Mouse (Mus musculus) layer of hippocampus, adult 2 months (tissue): ENCODE measurements around the gene Erf. TPM values are rescaled to one million over a fixed set of nuclear protein-coding genes. Genes with fewer than 3 reads are reported as not detected.
A peak's percentile ranks its signal among the peaks of the same experiment; 100 is the strongest.

Experiments
- DNase-seq, 2 experiments: peaks; one replicate each; pipeline ENCODE4 v3.0.0; 2022; ENCODE audit warnings: low spot score in 2 of 2
- H3K27ac ChIP-seq: fragments of 200-600 bp; 2 replicates; pipeline ENCODE4 v1.8.1; 2022
- H3K4me3 ChIP-seq: fragments of 200-600 bp; 2 replicates; pipeline ENCODE4 v1.8.1; 2022; ENCODE audit warnings: mild to moderate bottlenecking
- CTCF ChIP-seq: fragments of 200-600 bp; conservative IDR thresholded peaks from 2 replicates; pipeline ENCODE4 v1.8.1; 2022; ENCODE audit warnings: antibody characterized with exemption, mild to moderate bottlenecking, moderate library complexity
- total RNA-seq, 2 experiments: library from RNA; stranded (reverse); gene quantifications; 2 replicates each; pipeline ENCODE4 v1.2.3; 2021

Erf gene
- total RNA-seq, 2 experiments from 2014 or later = 40.3 to 45.1 TPM

DNA sequence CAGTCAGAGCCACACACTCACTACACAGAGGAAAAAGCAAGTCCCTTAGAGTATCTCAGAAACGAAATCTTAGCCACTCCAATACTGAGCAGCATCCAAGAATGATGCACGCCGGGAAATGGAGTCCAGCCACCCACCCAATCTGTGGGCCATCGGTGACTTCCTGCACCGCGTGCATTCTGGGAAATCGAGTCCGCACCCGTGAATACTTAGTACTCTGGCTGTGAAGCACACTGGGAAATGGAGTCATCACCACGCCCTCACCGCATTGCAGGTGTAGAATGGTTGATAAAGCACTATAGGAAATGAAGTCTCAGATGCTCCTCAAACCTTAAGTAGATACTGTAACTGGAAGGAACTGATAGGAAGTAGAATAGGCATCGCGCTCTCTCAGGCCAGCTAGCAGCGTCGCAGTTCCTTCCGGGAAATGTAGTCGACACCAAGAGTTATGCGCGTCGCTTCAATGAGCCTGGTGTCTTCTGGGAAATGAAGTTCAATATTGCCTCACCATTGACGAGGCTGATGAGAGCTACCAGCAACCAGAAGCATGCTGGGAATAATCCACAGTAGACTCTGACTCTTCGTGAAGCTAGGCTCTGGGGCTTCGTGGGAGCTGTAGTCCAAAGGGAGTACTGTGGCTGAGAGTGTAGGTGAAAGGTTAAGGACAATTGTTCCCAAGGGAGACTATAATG is 12.4 kb downstream of the Erf start:
- DNase-seq = peak; percentile 92 to 96
- Histone ChIP-seq H3K27ac (peak overlapping the region; percentile 100), H3K4me3 (peak overlapping the region; percentile 65)
- TF ChIP-seq CTCF = no peak; the same call in 1 of the 2 replicates

DNA sequence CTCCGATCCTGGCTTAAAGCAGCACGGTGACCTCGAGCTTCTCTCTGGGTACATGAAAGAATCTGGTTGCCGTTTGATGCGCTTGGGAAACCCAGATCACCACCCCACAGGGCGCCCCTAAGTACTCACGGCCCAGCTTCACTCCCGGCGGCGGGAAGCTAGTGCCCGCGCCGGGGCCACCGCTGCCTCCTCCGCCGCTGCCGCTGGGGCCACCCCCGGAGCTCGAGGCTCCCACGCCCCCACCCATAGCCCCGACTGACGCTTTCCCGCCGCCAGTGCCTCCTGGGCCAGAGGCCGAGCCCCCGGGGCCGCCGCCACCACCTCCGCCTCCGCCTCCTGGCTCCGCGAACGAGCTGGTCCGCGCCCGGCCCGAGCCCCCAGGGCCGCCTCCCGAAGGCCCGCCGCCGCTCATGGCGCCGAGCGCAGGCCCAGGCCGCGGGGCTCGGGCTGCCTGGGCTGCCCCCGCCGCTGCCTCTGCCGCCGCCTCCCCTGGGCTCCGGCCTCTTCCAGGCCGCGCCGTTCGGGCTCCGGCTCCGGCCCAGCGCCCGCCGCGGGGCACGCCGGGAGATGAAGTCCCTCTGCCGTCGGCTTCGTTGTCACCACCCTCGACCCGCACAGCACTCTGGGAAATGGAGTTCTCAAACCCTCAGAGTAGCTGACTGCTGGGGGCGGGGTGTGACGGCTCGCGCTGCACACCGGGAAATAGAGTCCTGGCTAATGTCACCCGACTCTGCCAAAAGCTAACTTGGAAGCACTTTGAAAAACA is 13.1 kb downstream of the Erf start, which contains the start of gene Gsk3a:
TSS of gene Gsk3a (minus strand) at position 603 of the 766 bp plus-strand sequence.
- peak within 1 kb of the TSS; percentile 65 for H3K4me3 ChIP-seq
- no peak for TF ChIP-seq CTCF
- peak; percentile 98 for DNase-seq
- H3K27ac ChIP-seq = peak within 1 kb of the TSS; percentile 100

DNA sequence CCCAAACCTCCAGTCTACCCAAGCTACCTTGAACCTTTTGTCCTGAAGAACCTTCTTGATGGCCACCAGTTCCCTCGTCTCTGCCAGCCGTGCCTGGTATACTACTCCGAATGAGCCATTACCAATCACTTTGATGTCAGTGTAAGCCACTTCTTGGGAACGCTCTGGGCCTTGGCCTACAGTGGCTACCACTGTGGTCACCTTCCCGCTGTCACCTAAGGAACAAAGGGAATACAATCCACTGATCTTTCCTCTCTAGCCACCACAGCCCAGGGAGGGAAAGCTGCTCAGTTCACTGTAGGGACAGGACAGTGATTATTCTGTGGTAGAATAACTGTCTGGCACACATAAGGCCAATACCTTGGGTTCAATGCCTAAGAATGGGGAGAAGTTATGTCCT is 15.0 kb downstream of the Erf start:
- no peak for TF ChIP-seq CTCF
- Histone ChIP-seq H3K4me3 (no peak overlapping the region), H3K27ac (no peak overlapping the region)
- no peak for DNase-seq

DNA sequence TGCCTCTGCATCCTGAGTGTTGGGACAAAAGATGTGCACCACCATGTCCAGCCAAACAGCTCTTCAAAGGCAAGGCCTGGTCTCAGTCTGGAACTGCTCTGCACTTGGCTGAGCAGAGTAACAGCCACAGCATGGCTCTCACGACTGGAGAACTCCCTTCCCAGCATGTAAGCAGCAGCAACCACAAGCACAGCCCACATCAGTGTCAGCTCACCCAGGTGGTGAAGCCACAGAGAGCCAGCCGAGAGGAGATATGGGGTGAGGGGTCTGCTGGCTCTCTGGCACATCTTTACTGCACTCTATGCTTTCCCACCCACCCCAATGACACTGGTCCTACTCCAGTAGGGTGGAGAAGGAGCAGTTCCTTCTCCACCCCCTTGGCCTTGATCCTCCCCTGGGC is 17.5 kb downstream of the Erf start:
- H3K4me3 ChIP-seq = no peak overlapping the region
- H3K27ac ChIP-seq = no peak overlapping the region
- TF ChIP-seq CTCF = no peak
- DNase-seq = no peak

DNA sequence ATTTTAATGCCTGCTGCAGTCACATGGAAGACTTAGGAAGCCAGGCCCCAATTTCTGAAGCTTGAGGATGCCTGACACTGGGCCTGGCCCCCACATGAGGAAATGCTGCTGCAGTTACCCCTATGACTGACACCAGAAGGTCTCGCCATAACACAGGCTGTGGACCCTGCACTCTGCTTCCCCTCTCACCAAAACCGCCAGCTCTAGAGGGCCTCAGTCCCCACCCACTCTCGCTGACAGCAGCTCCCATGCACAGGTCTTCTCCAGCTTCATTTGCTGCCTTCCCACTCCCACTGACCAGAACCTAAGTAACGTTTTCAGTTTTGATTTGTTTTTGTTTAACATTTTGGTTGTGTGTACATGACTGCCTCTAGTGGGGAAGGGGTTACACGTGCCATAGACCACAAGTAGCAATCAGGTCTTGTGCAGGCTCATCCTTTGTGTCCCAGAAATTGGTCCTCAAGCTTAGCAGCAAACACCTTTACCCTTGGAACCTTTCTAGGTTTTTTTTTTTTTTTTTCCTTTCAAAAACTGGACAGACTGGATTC is 18.4 kb downstream of the Erf start:
- no peak overlapping the region for H3K27ac ChIP-seq
- DNase-seq = no peak
- peak; percentile 42 for TF ChIP-seq CTCF
- no peak overlapping the region for H3K4me3 ChIP-seq

DNA sequence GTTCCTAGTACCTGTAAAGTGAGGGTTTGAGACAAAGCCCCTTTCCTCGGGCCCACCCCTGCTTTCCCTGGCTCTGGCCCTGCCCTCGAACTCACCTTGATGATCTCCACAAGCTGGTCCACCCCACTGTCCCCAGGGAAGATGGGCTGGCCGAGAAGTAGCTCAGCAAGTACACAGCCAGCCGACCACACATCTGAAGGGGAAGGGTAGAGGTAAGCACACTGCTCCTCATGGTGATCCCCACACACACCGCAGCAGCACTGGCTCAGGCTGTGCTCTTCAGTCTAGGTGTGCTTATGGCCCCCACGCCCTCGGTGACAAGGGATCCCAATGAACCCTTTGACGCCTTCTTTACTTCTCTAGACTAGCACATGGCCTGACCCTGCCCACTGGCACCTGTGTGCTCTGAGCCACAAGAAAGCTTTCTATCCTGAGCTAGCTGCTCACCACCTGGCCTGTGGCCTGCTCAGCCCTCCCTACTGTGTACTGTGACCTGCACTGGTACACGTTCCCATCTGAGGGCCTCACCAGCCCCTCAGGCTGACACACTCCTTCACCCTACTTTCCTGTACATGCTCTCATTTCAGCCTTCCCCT is 19.8 kb downstream of the Erf start:
- DNase-seq = no peak
- Histone ChIP-seq H3K27ac (no peak overlapping the region), H3K4me3 (no peak overlapping the region)
- TF ChIP-seq CTCF = no peak

DNA sequence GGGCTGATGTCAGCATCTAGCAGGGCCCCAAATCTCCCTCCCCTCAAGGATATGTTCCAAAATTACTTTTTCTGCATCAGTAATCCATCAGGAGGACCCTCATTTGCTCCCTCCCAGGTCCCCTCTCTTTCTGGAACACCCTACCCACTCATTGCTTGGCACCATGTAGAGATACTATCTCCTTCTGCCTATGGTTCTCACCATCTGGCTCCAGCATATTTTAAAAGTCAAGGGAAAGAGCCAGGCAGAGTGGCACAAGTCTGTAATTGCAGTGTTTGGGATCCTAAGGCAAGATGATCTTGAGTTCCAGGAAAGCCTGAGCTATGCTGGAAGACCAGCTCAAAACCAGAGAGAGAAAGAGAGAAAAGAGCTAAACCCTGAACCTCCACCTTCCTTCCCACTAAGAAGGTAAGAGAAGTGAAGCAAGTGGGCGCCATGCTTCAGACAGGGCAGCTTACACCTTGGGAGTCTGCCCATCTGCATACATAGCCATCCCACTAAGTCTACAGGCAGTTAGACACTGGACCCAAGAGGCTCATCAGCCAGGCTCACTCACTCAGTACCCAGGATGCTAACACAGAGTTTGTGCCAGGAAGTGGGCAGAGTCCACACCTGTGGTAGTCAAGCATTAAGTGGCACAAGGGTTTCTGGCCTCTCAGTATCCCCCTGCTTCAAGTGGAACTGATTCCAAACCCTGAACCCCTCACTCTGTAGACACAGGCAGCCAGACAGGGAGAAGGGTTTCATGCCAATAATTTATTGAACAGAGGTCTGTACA is 22.8 kb downstream of the Erf start:
- TF ChIP-seq CTCF = no peak
- Histone ChIP-seq H3K27ac (peak overlapping the region; percentile 76), H3K4me3 (no peak overlapping the region)
- no peak for DNase-seq

DNA sequence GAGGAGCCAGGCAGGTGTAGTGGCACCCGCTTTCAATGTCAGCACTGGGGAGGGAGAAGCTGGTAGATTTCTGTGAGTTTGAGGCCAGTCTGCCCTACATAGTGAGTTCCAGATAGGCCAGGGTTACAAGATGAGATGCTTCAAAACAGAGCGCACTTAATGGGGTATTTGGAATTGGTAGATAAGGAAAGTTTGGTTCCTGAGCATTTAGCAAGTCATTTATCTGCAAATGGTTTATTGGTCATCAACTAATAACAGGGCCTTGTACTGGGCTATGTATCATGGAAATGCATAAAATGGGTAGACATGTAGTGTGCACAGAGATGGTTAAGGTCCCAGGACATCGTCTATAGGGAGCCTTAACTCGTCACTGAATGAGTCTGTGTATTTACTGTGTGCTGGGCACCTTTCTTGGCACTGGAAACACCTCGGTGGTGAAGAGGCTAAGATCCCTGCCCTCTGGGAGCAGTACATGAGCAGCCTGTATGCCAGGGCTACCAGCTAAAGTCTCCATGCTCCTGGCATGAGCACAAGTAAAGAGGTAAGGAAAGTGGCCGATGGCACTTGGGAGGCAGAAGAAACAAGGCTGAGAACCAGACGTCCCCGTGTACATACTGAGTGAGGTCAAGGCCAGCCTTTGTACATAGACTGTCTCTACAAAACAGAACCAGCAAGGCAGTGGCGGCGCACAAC is 28.1 kb downstream of the Erf start:
- no peak overlapping the region for H3K27ac ChIP-seq
- TF ChIP-seq CTCF = no peak
- no peak for DNase-seq
- peak overlapping the region; percentile 94; the same call in 1 of the 2 replicates for H3K4me3 ChIP-seq

DNA sequence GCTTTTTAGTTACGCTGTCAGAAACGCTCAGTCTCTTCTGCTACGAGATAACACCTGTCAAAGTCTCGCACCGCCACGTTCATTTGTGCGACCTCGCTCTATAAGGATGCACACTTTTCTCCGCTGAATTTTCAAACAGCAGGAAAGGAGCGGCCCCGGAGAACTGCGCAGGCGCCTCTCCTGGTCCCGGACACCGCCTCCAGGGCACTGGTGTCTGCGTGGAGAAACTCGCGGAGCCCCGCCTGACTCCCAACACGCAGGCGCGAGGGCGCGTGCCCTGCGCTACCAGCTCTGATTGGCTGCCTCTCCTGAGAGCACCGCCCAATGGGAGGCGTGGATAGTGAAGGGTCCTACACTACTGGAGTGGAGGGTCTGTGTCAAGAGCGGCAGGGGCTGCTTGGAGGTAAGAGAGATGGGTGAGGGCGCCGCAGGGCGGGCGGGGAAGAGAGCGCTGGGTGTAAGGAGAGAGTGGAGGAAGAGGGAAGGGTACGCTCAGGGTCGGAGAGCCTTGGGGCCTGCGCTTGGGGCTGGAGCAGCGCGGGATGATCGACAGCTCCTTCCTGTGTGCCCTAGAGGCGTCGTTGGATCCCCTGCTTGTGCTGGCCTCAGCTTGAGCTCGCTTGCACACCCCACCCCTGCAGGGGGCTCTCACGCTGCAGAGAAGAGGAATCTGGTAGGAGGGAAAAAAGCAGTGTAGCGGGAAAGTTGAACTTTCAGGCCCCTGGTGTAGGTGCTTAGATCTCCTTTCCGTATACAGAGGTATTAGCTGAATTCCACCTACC is 29.3 kb downstream of the Erf start, which contains the start of gene Zfp526:
TSS of gene Zfp526 (plus strand) at position 324 of the 782 bp plus-strand sequence.
- peak; percentile 23; the same call in 1 of the 2 replicates for TF ChIP-seq CTCF
- H3K4me3 ChIP-seq = peak within 1 kb of the TSS; percentile 99
- peak within 1 kb of the TSS; percentile 93 for H3K27ac ChIP-seq
- peak; percentile 98 for DNase-seq

DNA sequence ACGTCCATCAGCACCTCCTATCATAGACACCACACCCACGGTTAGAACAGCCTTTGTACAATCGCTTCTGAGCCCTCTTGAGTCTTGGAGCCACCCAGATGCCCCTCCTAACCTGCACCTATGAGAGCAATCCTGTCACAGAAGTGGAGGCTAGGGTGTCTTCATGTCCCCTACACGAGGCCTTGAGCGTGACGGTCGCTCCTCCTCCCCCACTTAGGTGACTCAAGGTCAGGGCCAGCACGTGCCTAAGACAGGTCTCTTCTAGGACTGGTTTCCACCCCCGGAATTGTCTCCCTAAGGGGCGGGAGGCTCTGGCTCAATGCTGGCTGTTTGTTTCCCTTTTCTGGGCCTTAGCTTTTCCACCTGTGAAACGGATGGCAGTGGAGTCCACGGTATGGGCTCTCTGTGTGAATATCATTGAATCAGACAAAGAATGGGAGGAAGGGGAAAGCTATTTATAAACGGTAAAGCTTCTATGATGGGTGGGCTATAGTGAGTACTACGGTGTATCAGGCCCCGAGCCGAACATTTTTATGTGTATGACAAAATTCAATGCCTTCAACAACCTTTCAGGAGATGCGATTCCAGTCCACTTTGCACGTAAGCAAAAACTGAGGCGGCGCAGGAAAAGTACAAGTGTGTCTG is 30.0 kb downstream of the Erf start, which contains the start of gene Dedd2:
TSS of gene Dedd2 (minus strand) at position 159 of the 645 bp plus-strand sequence.
- H3K4me3 ChIP-seq = peak within 1 kb of the TSS; percentile 99
- no peak for TF ChIP-seq CTCF

More for the DNA sequence above, 30.0 kb downstream of the Erf start, which contains the start of gene Dedd2:
- DNase-seq = no peak
- H3K27ac ChIP-seq = peak within 1 kb of the TSS; percentile 93
